Mouse (Mus musculus) hindbrain, embryonic 15.5 days (tissue): Measurements from ENCODE around the gene Polr2b. TPM values are rescaled to one million over a fixed set of nuclear protein-coding genes. Genes with fewer than 3 reads are reported as not detected.

ENCODE experiments used
- ATAC-seq: fragments of 200-750 bp; cut with Nextera tagmentation; 2 replicates; pipeline ENCODE4 v1.8.0; 2017; ENCODE audit warnings: low read depth, moderate number of reproducible peaks, moderate TSS enrichment; ENCODE audit not compliant: low FRiP score
- H3K27ac ChIP-seq: fragments of 300-500 bp; sonication (generic); replicated peaks from 2 replicates; pipeline ENCODE4 v1.5.1; 2015; ENCODE audit warnings: mild to moderate bottlenecking, inconsistent platforms
- H3K27me3 ChIP-seq: fragments of 300-500 bp; sonication (generic); 2 replicates; pipeline ENCODE4 v1.6.1; 2015; ENCODE audit warnings: control low read depth, inconsistent platforms
- H3K36me3 ChIP-seq: fragments of 300-500 bp; sonication (generic); 2 replicates; pipeline ENCODE4 v1.6.1; 2015; ENCODE audit warnings: control low read depth, inconsistent platforms
- H3K4me1 ChIP-seq: fragments of 300-500 bp; sonication (generic); replicated peaks from 2 replicates; pipeline ENCODE4 v1.6.1; 2015; ENCODE audit warnings: control low read depth, inconsistent platforms
- H3K4me2 ChIP-seq: fragments of 300-500 bp; sonication (generic); 2 replicates; pipeline ENCODE4 v1.6.1; 2015; ENCODE audit warnings: moderate library complexity, mild to moderate bottlenecking, inconsistent platforms
- H3K4me3 ChIP-seq: fragments of 300-500 bp; sonication (generic); 2 replicates; pipeline ENCODE4 v1.5.1; 2015; ENCODE audit warnings: mild to moderate bottlenecking, inconsistent platforms
- H3K9ac ChIP-seq: fragments of 300-500 bp; sonication (generic); 2 replicates; pipeline ENCODE4 v1.6.1; 2015; ENCODE audit warnings: inconsistent platforms
- H3K9me3 ChIP-seq: fragments of 300-500 bp; sonication (generic); 2 replicates; pipeline ENCODE4 v1.6.1; 2016; ENCODE audit warnings: control low read depth, inconsistent platforms
- WGBS: fragments of 180-500 bp; shearing (Covaris S2); methylation state at CpG from one replicate; pipeline ENCODE4 v1.1.7; 2015; 5-methylcytosine and 5-hydroxymethylcytosine counted together
- polyA plus RNA-seq: library from polyadenylated mRNA; unstranded; fragments of >200 nt; fragmentation: Nextera tagmentation; extraction: Ambion mirVana; gene quantifications from 2 replicates; pipeline ENCODE4 v1.2.1, GENCODE M21; 2015

The Polr2b gene
- polyA plus RNA-seq, 1 experiment from 2014 or later: 56.8 TPM

- no peaks in the 10 kb centered on the region for H3K9me3 ChIP-seq
- no peak overlapping the region for H3K4me2 ChIP-seq
- H3K27me3 ChIP-seq: no peaks in the 10 kb centered on the region
- H3K4me1 ChIP-seq: no peaks in the 10 kb centered on the region
- ATAC-seq: no peak
- H3K4me3 ChIP-seq: no peak overlapping the region
- H3K36me3 ChIP-seq: no peaks in the 10 kb centered on the region
- no peak overlapping the region for H3K27ac ChIP-seq
- no peak overlapping the region for H3K9ac ChIP-seq
- WGBS: 91% methylated on average over 5 of the region's 5 CpGs
These were observed 59.4 kb downstream of the Polr2b start for GRCm38 (mm10) chr5:77369394-77369793.

- Histone ChIP-seq H3K27me3 (no peaks in the 10 kb centered on the region), H3K4me1 (no peaks in the 10 kb centered on the region), H3K4me2 (no peak overlapping the region), H3K36me3 (no peaks in the 10 kb centered on the region), H3K27ac (no peak overlapping the region), H3K4me3 (no peak overlapping the region), H3K9me3 (no peaks in the 10 kb centered on the region), H3K9ac (no peak overlapping the region)
- no peak for ATAC-seq
- 83% methylated on average over 5 of the region's 5 CpGs for WGBS
These were observed 60.5 kb downstream of the Polr2b start for GRCm38 (mm10) chr5:77370378-77370892.

GRCm38 (mm10) chr5:77372242-77372641, 62.3 kb downstream of the Polr2b start:
- ATAC-seq: no peak
- WGBS: 82% methylated on average over 7 of the region's 7 CpGs
- no peak overlapping the region for H3K9ac ChIP-seq

GRCm38 (mm10) chr5:77372778-77373177, 62.8 kb downstream of the Polr2b start:
- WGBS: 63% methylated on average over 6 of the region's 6 CpGs
- H3K36me3 ChIP-seq: no peaks in the 10 kb centered on the region
- no peak overlapping the region for H3K9ac ChIP-seq
- H3K4me2 ChIP-seq: no peak overlapping the region
- H3K4me3 ChIP-seq: no peak overlapping the region
- H3K4me1 ChIP-seq: no peaks in the 10 kb centered on the region
- H3K27me3 ChIP-seq: no peaks in the 10 kb centered on the region
- H3K27ac ChIP-seq: no peak overlapping the region
- no peaks in the 10 kb centered on the region for H3K9me3 ChIP-seq
- no peak for ATAC-seq

More at GRCm38 (mm10) chr5:77372242-77372641, 62.3 kb downstream of the Polr2b start:
- Histone ChIP-seq H3K9me3 (no peaks in the 10 kb centered on the region), H3K4me1 (no peaks in the 10 kb centered on the region), H3K36me3 (no peaks in the 10 kb centered on the region), H3K4me2 (no peak overlapping the region), H3K27me3 (no peaks in the 10 kb centered on the region), H3K27ac (no peak overlapping the region), H3K4me3 (no peak overlapping the region)

GRCm38 (mm10) chr5:77374945-77375344, 65.0 kb downstream of the Polr2b start:
- H3K4me1 ChIP-seq: no peaks in the 10 kb centered on the region
- no peaks in the 10 kb centered on the region for H3K36me3 ChIP-seq
- no peak overlapping the region for H3K27ac ChIP-seq
- H3K9me3 ChIP-seq: no peaks in the 10 kb centered on the region
- H3K4me2 ChIP-seq: no peak overlapping the region
- ATAC-seq: no peak
- 83% methylated on average over 3 of the region's 3 CpGs for WGBS
- no peaks in the 10 kb centered on the region for H3K27me3 ChIP-seq
- no peak overlapping the region for H3K4me3 ChIP-seq
- no peak overlapping the region for H3K9ac ChIP-seq

GRCm38 (mm10) chr5:77375546-77375945, 65.6 kb downstream of the Polr2b start:
- WGBS: 80% methylated on average over 4 of the region's 4 CpGs
- no peaks in the 10 kb centered on the region for H3K4me1 ChIP-seq
- no peak for ATAC-seq

GRCm38 (mm10) chr5:77378027-77378426, 68.1 kb downstream of the Polr2b start:
- Histone ChIP-seq H3K9me3 (no peaks in the 10 kb centered on the region), H3K4me1 (no peaks in the 10 kb centered on the region), H3K36me3 (no peaks in the 10 kb centered on the region), H3K27me3 (no peaks in the 10 kb centered on the region), H3K4me3 (no peak overlapping the region), H3K27ac (no peak overlapping the region), H3K4me2 (no peak overlapping the region), H3K9ac (no peak overlapping the region)
- WGBS: 82% methylated on average over 3 of the region's 3 CpGs
- ATAC-seq: no peak

More at GRCm38 (mm10) chr5:77375546-77375945, 65.6 kb downstream of the Polr2b start:
- Histone ChIP-seq H3K9me3 (no peaks in the 10 kb centered on the region), H3K9ac (no peak overlapping the region), H3K36me3 (no peaks in the 10 kb centered on the region), H3K27me3 (no peaks in the 10 kb centered on the region), H3K4me2 (no peak overlapping the region), H3K4me3 (no peak overlapping the region), H3K27ac (no peak overlapping the region)

GRCm38 (mm10) chr5:77379434-77380135, 69.6 kb downstream of the Polr2b start:
- WGBS: 86% methylated on average over 14 of the region's 14 CpGs
- Histone ChIP-seq H3K4me3 (no peak overlapping the region), H3K4me1 (no peaks in the 10 kb centered on the region), H3K9me3 (no peaks in the 10 kb centered on the region), H3K36me3 (no peaks in the 10 kb centered on the region), H3K9ac (no peak overlapping the region), H3K27ac (no peak overlapping the region), H3K27me3 (no peaks in the 10 kb centered on the region), H3K4me2 (no peak overlapping the region)
- 0 out of 2 replicates have a peak, but pooled peaks have one; percentile 30 for ATAC-seq

GRCm38 (mm10) chr5:77380321-77380901, 70.5 kb downstream of the Polr2b start:
- Histone ChIP-seq H3K36me3 (no peaks in the 10 kb centered on the region), H3K4me3 (no peak overlapping the region), H3K4me1 (no peaks in the 10 kb centered on the region), H3K27ac (no peak overlapping the region), H3K4me2 (no peak overlapping the region), H3K9ac (no peak overlapping the region), H3K9me3 (no peaks in the 10 kb centered on the region), H3K27me3 (no peaks in the 10 kb centered on the region)
- no peak for ATAC-seq
- 73% methylated on average over 17 of the region's 17 CpGs for WGBS

- no peak overlapping the region for H3K9ac ChIP-seq
- H3K4me1 ChIP-seq: no peaks in the 10 kb centered on the region
- no peaks in the 10 kb centered on the region for H3K9me3 ChIP-seq
- H3K27me3 ChIP-seq: no peaks in the 10 kb centered on the region
- H3K36me3 ChIP-seq: no peaks in the 10 kb centered on the region
- H3K4me3 ChIP-seq: no peak overlapping the region
- WGBS: 86% methylated on average over 7 of the region's 7 CpGs
- H3K27ac ChIP-seq: no peak overlapping the region
- H3K4me2 ChIP-seq: no peak overlapping the region
- no peak for ATAC-seq
These were observed 71.3 kb downstream of the Polr2b start for GRCm38 (mm10) chr5:77381283-77381682.

GRCm38 (mm10) chr5:77381686-77382085, 71.7 kb downstream of the Polr2b start:
- Histone ChIP-seq H3K4me3 (no peak overlapping the region), H3K4me1 (no peaks in the 10 kb centered on the region), H3K36me3 (no peaks in the 10 kb centered on the region), H3K4me2 (no peak overlapping the region), H3K9me3 (no peaks in the 10 kb centered on the region), H3K27ac (no peak overlapping the region), H3K27me3 (no peaks in the 10 kb centered on the region), H3K9ac (no peak overlapping the region)
- WGBS: 87% methylated on average over 5 of the region's 5 CpGs
- ATAC-seq: no peak

- no peak overlapping the region for H3K4me2 ChIP-seq
- ATAC-seq: no peak
- no peaks in the 10 kb centered on the region for H3K36me3 ChIP-seq
- WGBS: 92% methylated on average over 5 of the region's 5 CpGs
- H3K27me3 ChIP-seq: no peaks in the 10 kb centered on the region
- H3K4me3 ChIP-seq: no peak overlapping the region
- H3K9me3 ChIP-seq: no peaks in the 10 kb centered on the region
- H3K27ac ChIP-seq: no peak overlapping the region
- H3K9ac ChIP-seq: no peak overlapping the region
- no peaks in the 10 kb centered on the region for H3K4me1 ChIP-seq
These were observed 74.0 kb downstream of the Polr2b start for GRCm38 (mm10) chr5:77383799-77384554.
